Mouse (Mus musculus) limb, embryonic 13.5 days (tissue): ENCODE results near the gene Klhl5. TPM values are rescaled to one million over a fixed set of nuclear protein-coding genes. Genes with fewer than 3 reads are reported as not detected.

Source experiments
- ATAC-seq: fragments of 200-750 bp; cut with Nextera tagmentation; 2 replicates; pipeline ENCODE4 v1.8.0; 2017; ENCODE audit warnings: low read depth, moderate number of reproducible peaks, moderate TSS enrichment; ENCODE audit not compliant: low FRiP score
- H3K27ac ChIP-seq: fragments of 300-500 bp; sonication (generic); 2 replicates; pipeline ENCODE4 v1.5.1; 2015; ENCODE audit warnings: inconsistent platforms, mild to moderate bottlenecking, moderate library complexity
- H3K27me3 ChIP-seq: fragments of 300-500 bp; sonication (generic); 2 replicates; pipeline ENCODE4 v1.6.1; 2015; ENCODE audit warnings: mild to moderate bottlenecking, inconsistent platforms
- H3K36me3 ChIP-seq: fragments of 300-500 bp; sonication (generic); 2 replicates; pipeline ENCODE4 v1.6.1; 2015; ENCODE audit warnings: inconsistent platforms, mild to moderate bottlenecking, moderate library complexity
- H3K4me1 ChIP-seq: fragments of 300-500 bp; sonication (generic); 2 replicates; pipeline ENCODE4 v1.6.1; 2015; ENCODE audit warnings: inconsistent platforms
- H3K4me2 ChIP-seq: fragments of 300-500 bp; sonication (generic); replicated peaks from 2 replicates; pipeline ENCODE4 v1.6.1; 2015; ENCODE audit warnings: inconsistent platforms, mild to moderate bottlenecking, moderate library complexity
- H3K4me3 ChIP-seq: fragments of 300-500 bp; sonication (generic); 2 replicates; pipeline ENCODE4 v1.5.1; 2015; ENCODE audit warnings: moderate library complexity, mild to moderate bottlenecking, inconsistent platforms
- H3K9ac ChIP-seq: fragments of 300-500 bp; sonication (generic); 2 replicates; pipeline ENCODE4 v1.6.1; 2015; ENCODE audit warnings: mild to moderate bottlenecking, inconsistent platforms
- H3K9me3 ChIP-seq: fragments of 300-500 bp; sonication (generic); 2 replicates; pipeline ENCODE4 v1.6.1; 2016; ENCODE audit warnings: inconsistent platforms
- WGBS: fragments of 180-500 bp; shearing (Covaris S2); methylation state at CpG from one replicate; pipeline ENCODE4 v1.1.7; 2015; 5-methylcytosine and 5-hydroxymethylcytosine counted together
- polyA plus RNA-seq: library from polyadenylated mRNA; unstranded; fragments of >200 nt; fragmentation: Nextera tagmentation; extraction: Ambion mirVana; gene quantifications from 2 replicates; pipeline ENCODE4 v1.2.1, GENCODE M21; 2015

Gene Klhl5
- polyA plus RNA-seq, result 20.8 and 21.6 TPM in 2 replicates

GRCm38 (mm10) chr5:65106876-65107772, at the start of gene Klhl5:
Gene Klhl5, plus strand, starts transcription at chr5:65107539.
- WGBS, result 4% methylated on average over 45 of the region's 56 CpGs
- peak within 1 kb of the TSS; percentile 77 for H3K4me2 ChIP-seq
- H3K9me3 ChIP-seq, result no peaks in the 10 kb centered on the region
- H3K36me3 ChIP-seq, result no peaks in the 10 kb centered on the region
- H3K4me1 ChIP-seq, result peaks cover 33% of the 10 kb centered on the region
- peak; percentile 91 for ATAC-seq
- no peaks in the 10 kb centered on the region for H3K27me3 ChIP-seq
- H3K4me3 ChIP-seq, result peak within 1 kb of the TSS; percentile 75
- peak within 1 kb of the TSS; percentile 87 for H3K9ac ChIP-seq
- H3K27ac ChIP-seq, result peak within 1 kb of the TSS; percentile 55

- Histone ChIP-seq H3K9me3 (no peaks in the 10 kb centered on the region), H3K27ac (no peak overlapping the region), H3K27me3 (no peaks in the 10 kb centered on the region), H3K9ac (no peak overlapping the region), H3K4me2 (no peak overlapping the region), H3K36me3 (no peaks in the 10 kb centered on the region), H3K4me1 (peaks cover 4% of the 10 kb centered on the region), H3K4me3 (no peak overlapping the region)
- WGBS, result 95% methylated on average over 6 of the region's 6 CpGs
- ATAC-seq, result no peak
Observed at GRCm38 (mm10) chr5:65057596-65057995, 49.7 kb upstream of the Klhl5 start.

GRCm38 (mm10) chr5:65059806-65060205, 47.5 kb upstream of the Klhl5 start:
- no peaks in the 10 kb centered on the region for H3K27me3 ChIP-seq
- no peak overlapping the region for H3K4me3 ChIP-seq
- H3K4me1 ChIP-seq, result no peaks in the 10 kb centered on the region
- H3K36me3 ChIP-seq, result no peaks in the 10 kb centered on the region
- 80% methylated on average over 2 of the region's 2 CpGs for WGBS
- no peak overlapping the region for H3K4me2 ChIP-seq
- H3K27ac ChIP-seq, result no peak overlapping the region
- H3K9me3 ChIP-seq, result no peaks in the 10 kb centered on the region
- no peak overlapping the region for H3K9ac ChIP-seq
- no peak for ATAC-seq

- no peak for ATAC-seq
- WGBS, result 89% methylated on average over 4 of the region's 4 CpGs
- Histone ChIP-seq H3K4me1 (no peaks in the 10 kb centered on the region), H3K9ac (no peak overlapping the region), H3K36me3 (no peaks in the 10 kb centered on the region), H3K4me3 (no peak overlapping the region), H3K27me3 (no peaks in the 10 kb centered on the region), H3K27ac (no peak overlapping the region), H3K9me3 (no peaks in the 10 kb centered on the region), H3K4me2 (no peak overlapping the region)
Observed at GRCm38 (mm10) chr5:65062236-65062635, 45.1 kb upstream of the Klhl5 start.

- WGBS, result 95% methylated on average over 2 of the region's 2 CpGs
- Histone ChIP-seq H3K9ac (no peak overlapping the region), H3K4me3 (no peak overlapping the region), H3K4me1 (0 out of 2 replicates have a peak, but pooled peaks cover under 1% of the 10 kb centered on the region), H3K9me3 (no peaks in the 10 kb centered on the region), H3K27ac (no peak overlapping the region), H3K27me3 (no peaks in the 10 kb centered on the region), H3K4me2 (no peak overlapping the region), H3K36me3 (no peaks in the 10 kb centered on the region)
- no peak for ATAC-seq
Observed at GRCm38 (mm10) chr5:65063266-65063665, 44.1 kb upstream of the Klhl5 start.

- WGBS, result 38% methylated on average over 6 of the region's 6 CpGs
- H3K4me3 ChIP-seq, result no peak overlapping the region
- H3K27me3 ChIP-seq, result no peaks in the 10 kb centered on the region
- H3K4me2 ChIP-seq, result no peak overlapping the region
- H3K4me1 ChIP-seq, result peaks cover 17% of the 10 kb centered on the region
- no peak overlapping the region for H3K27ac ChIP-seq
- no peaks in the 10 kb centered on the region for H3K36me3 ChIP-seq
- peak; percentile 30; the same call in 1 of the 2 replicates for ATAC-seq
- H3K9ac ChIP-seq, result no peak overlapping the region
- H3K9me3 ChIP-seq, result no peaks in the 10 kb centered on the region
Observed at GRCm38 (mm10) chr5:65068166-65068565, 39.2 kb upstream of the Klhl5 start.

GRCm38 (mm10) chr5:65069872-65070271, 37.5 kb upstream of the Klhl5 start:
- Histone ChIP-seq H3K4me3 (no peak overlapping the region), H3K4me2 (peak overlapping the region; percentile 35), H3K27me3 (no peaks in the 10 kb centered on the region), H3K27ac (peak overlapping the region; percentile 48; the same call in 1 of the 2 replicates), H3K4me1 (peaks cover 17% of the 10 kb centered on the region), H3K9ac (no peak overlapping the region), H3K9me3 (no peaks in the 10 kb centered on the region), H3K36me3 (no peaks in the 10 kb centered on the region)
- 29% methylated on average over 11 of the region's 11 CpGs for WGBS
- ATAC-seq, result 0 out of 2 replicates have a peak, but pooled peaks have one; percentile 15

GRCm38 (mm10) chr5:65071689-65072118, 35.6 kb upstream of the Klhl5 start:
- Histone ChIP-seq H3K27ac (no peak overlapping the region), H3K4me3 (no peak overlapping the region), H3K4me1 (peaks cover 24% of the 10 kb centered on the region), H3K36me3 (no peaks in the 10 kb centered on the region), H3K9ac (no peak overlapping the region), H3K9me3 (no peaks in the 10 kb centered on the region), H3K4me2 (no peak overlapping the region), H3K27me3 (no peaks in the 10 kb centered on the region)
- WGBS, result 32% methylated on average over 6 of the region's 6 CpGs
- ATAC-seq, result no peak

GRCm38 (mm10) chr5:65073247-65073646, 34.1 kb upstream of the Klhl5 start:
- WGBS, result 76% methylated on average over 4 of the region's 4 CpGs
- Histone ChIP-seq H3K4me1 (peaks cover 28% of the 10 kb centered on the region), H3K27me3 (no peaks in the 10 kb centered on the region), H3K27ac (no peak overlapping the region), H3K4me2 (no peak overlapping the region), H3K9ac (no peak overlapping the region), H3K9me3 (no peaks in the 10 kb centered on the region), H3K4me3 (no peak overlapping the region), H3K36me3 (no peaks in the 10 kb centered on the region)
- ATAC-seq, result no peak

- no peak for ATAC-seq
- Histone ChIP-seq H3K4me3 (no peak overlapping the region), H3K9me3 (no peaks in the 10 kb centered on the region), H3K4me2 (no peak overlapping the region), H3K9ac (no peak overlapping the region), H3K27me3 (no peaks in the 10 kb centered on the region), H3K36me3 (no peaks in the 10 kb centered on the region), H3K27ac (no peak overlapping the region), H3K4me1 (peaks cover 19% of the 10 kb centered on the region)
- WGBS, result 62% methylated on average over 7 of the region's 7 CpGs
Observed at GRCm38 (mm10) chr5:65074693-65075092, 32.6 kb upstream of the Klhl5 start.

GRCm38 (mm10) chr5:65076087-65076486, 31.3 kb upstream of the Klhl5 start:
- H3K9ac ChIP-seq, result no peak overlapping the region
- 74% methylated on average over 2 of the region's 2 CpGs for WGBS
- no peaks in the 10 kb centered on the region for H3K9me3 ChIP-seq
- no peaks in the 10 kb centered on the region for H3K27me3 ChIP-seq
- H3K27ac ChIP-seq, result no peak overlapping the region
- no peak overlapping the region for H3K4me2 ChIP-seq
- H3K4me1 ChIP-seq, result peaks cover 12% of the 10 kb centered on the region
- no peak for ATAC-seq
- no peak overlapping the region for H3K4me3 ChIP-seq
- no peaks in the 10 kb centered on the region for H3K36me3 ChIP-seq

- ATAC-seq, result no peak
- Histone ChIP-seq H3K27ac (no peak overlapping the region), H3K4me3 (no peak overlapping the region), H3K36me3 (no peaks in the 10 kb centered on the region), H3K9ac (no peak overlapping the region), H3K4me2 (peak overlapping the region; percentile 19; the same call in 1 of the 2 replicates), H3K4me1 (peaks cover 12% of the 10 kb centered on the region), H3K27me3 (no peaks in the 10 kb centered on the region), H3K9me3 (no peaks in the 10 kb centered on the region)
- 8% methylated on average over 3 of the region's 3 CpGs for WGBS
Observed at GRCm38 (mm10) chr5:65076748-65077147, 30.6 kb upstream of the Klhl5 start.
